Mouse (Mus musculus) heart, embryonic 12.5 days (tissue): Measurements from ENCODE around the gene Plxnb3. TPM values are rescaled to one million over a fixed set of nuclear protein-coding genes. Genes with fewer than 3 reads are reported as not detected.

Source experiments
- ATAC-seq: fragments of 200-750 bp; cut with Nextera tagmentation; 2 replicates; pipeline ENCODE4 v1.8.0; 2017; ENCODE audit warnings: moderate TSS enrichment, moderate library complexity; ENCODE audit not compliant: insufficient number of reproducible peaks, low FRiP score
- H3K27ac ChIP-seq: fragments of 300-500 bp; sonication (generic); 2 replicates; pipeline ENCODE4 v1.5.1; 2016; ENCODE audit warnings: mild to moderate bottlenecking, moderate library complexity; ENCODE audit not compliant: poor library complexity, severe bottlenecking
- H3K27me3 ChIP-seq: fragments of 300-500 bp; sonication (generic); replicated peaks from 2 replicates; pipeline ENCODE4 v1.6.1; 2016; ENCODE audit warnings: mild to moderate bottlenecking, moderate library complexity
- H3K36me3 ChIP-seq: fragments of 300-500 bp; sonication (generic); 2 replicates; pipeline ENCODE4 v1.6.1; 2016; ENCODE audit warnings: mild to moderate bottlenecking, moderate library complexity
- H3K4me1 ChIP-seq: fragments of 300-500 bp; sonication (generic); replicated peaks from 2 replicates; pipeline ENCODE4 v1.6.1; 2016; ENCODE audit warnings: mild to moderate bottlenecking
- H3K4me2 ChIP-seq: fragments of 300-500 bp; sonication (generic); 2 replicates; pipeline ENCODE4 v1.6.1; 2016; ENCODE audit warnings: mild to moderate bottlenecking, moderate library complexity
- H3K4me3 ChIP-seq: fragments of 300-500 bp; sonication (generic); 2 replicates; pipeline ENCODE4 v1.5.1; 2016; ENCODE audit warnings: mild to moderate bottlenecking
- H3K9ac ChIP-seq: fragments of 300-500 bp; sonication (generic); 2 replicates; pipeline ENCODE4 v1.6.1; 2016; ENCODE audit warnings: mild to moderate bottlenecking, moderate library complexity
- H3K9me3 ChIP-seq: fragments of 300-500 bp; sonication (generic); replicated peaks from 2 replicates; pipeline ENCODE4 v1.6.1; 2016; ENCODE audit warnings: mild to moderate bottlenecking, moderate library complexity
- WGBS: fragments of 180-500 bp; shearing (Covaris S2); methylation state at CpG from one replicate; pipeline ENCODE4 v1.1.7; 2016; 5-methylcytosine and 5-hydroxymethylcytosine counted together
- polyA plus RNA-seq: library from polyadenylated mRNA; unstranded; fragments of >200 nt; fragmentation: Nextera tagmentation; extraction: Ambion mirVana; gene quantifications from 2 replicates; pipeline ENCODE4 v1.2.1, GENCODE M21; 2016

The Plxnb3 gene
- polyA plus RNA-seq, 1 experiment from 2014 or later = 0.43 TPM

GRCm38 (mm10) chrX:73786364-73787224 is 29.7 kb downstream of the Plxnb3 start, which contains the start of the genes Idh3g and Ssr4:
Gene Idh3g, minus strand, starts transcription at chrX:73786897.
Gene Ssr4, plus strand, starts transcription at chrX:73787028.
- Histone ChIP-seq H3K4me1 (peaks cover 22% of the 10 kb centered on the region), H3K36me3 (peaks cover 33% of the 10 kb centered on the region), H3K9me3 (no peaks in the 10 kb centered on the region), H3K27ac (peak within 1 kb of the TSS; percentile 86), H3K27me3 (no peaks in the 10 kb centered on the region; the same call in 1 of the 2 replicates), H3K9ac (peak within 1 kb of the TSS; percentile 83), H3K4me3 (peak within 1 kb of the TSS; percentile 73), H3K4me2 (peak within 1 kb of the TSS; percentile 74)
- 15% methylated on average over 51 of the region's 52 CpGs for WGBS
- ATAC-seq = peak; percentile 94

DNA sequence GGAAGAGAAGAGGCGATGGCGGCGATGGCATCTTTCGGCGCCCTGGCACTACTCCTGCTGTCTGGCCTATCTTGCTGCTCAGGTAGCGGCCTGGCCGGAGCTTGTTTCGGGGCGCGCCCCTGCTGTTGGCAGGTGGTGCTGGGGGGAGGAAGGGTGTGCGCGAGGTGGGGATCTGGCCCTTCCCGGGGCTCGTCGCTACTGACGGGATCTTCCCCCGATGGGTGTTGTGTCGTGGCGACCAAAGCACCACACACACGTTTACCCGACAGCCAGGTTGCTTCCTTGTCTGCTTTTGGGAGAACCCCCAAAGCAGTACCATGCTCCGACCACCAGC is 30.3 kb downstream of the Plxnb3 start:
- Histone ChIP-seq H3K4me1 (peaks cover 22% of the 10 kb centered on the region), H3K27me3 (no peaks in the 10 kb centered on the region; the same call in 1 of the 2 replicates), H3K36me3 (peaks cover 27% of the 10 kb centered on the region), H3K9ac (peak overlapping the region; percentile 83), H3K27ac (peak overlapping the region; percentile 86), H3K4me2 (peak overlapping the region; percentile 69), H3K9me3 (no peaks in the 10 kb centered on the region), H3K4me3 (peak overlapping the region; percentile 73)
- WGBS = 17% methylated on average over 22 of the region's 22 CpGs
- ATAC-seq = no peak

GRCm38 (mm10) chrX:73788501-73788900 is 31.6 kb downstream of the Plxnb3 start:
- no peak for ATAC-seq
- no peaks in the 10 kb centered on the region; the same call in 1 of the 2 replicates for H3K27me3 ChIP-seq
- no peaks in the 10 kb centered on the region for H3K9me3 ChIP-seq
- peaks cover 22% of the 10 kb centered on the region for H3K4me1 ChIP-seq
- H3K27ac ChIP-seq = no peak overlapping the region
- H3K9ac ChIP-seq = 0 out of 2 replicates have a peak overlapping the region, but pooled peaks have one; percentile 2
- H3K4me3 ChIP-seq = peak overlapping the region; percentile 73; the same call in 1 of the 2 replicates
- H3K36me3 ChIP-seq = peaks cover 23% of the 10 kb centered on the region
- H3K4me2 ChIP-seq = peak overlapping the region; percentile 69
- WGBS = 65% methylated on average over 1 of the region's 1 CpGs

DNA sequence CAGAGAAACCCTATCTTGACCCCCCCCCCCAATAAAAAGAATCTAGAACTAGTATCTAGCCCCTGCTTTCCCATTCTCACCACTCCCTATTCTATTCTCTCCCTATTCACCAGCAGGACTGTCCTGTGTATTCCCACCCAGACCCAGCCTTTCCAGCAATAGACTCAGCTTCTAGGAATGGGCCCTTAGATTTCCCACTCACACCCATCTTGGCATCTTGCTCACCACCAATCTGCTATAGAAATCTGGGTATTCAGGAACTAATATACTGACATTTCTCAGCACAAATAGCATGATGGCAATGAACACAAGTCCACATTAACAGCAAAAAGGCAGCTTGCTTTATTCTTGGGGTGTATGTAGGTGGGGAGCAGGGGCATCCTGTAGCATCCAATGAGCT is 36.1 kb downstream of the Plxnb3 start:
- peaks cover 23% of the 10 kb centered on the region for H3K36me3 ChIP-seq
- peaks cover 8% of the 10 kb centered on the region for H3K4me1 ChIP-seq
- no peak overlapping the region for H3K27ac ChIP-seq
- H3K9me3 ChIP-seq = no peaks in the 10 kb centered on the region
- no peak for ATAC-seq
- no peak overlapping the region for H3K4me3 ChIP-seq
- no peak overlapping the region for H3K4me2 ChIP-seq
- no peak overlapping the region for H3K9ac ChIP-seq
- no peaks in the 10 kb centered on the region; the same call in 1 of the 2 replicates for H3K27me3 ChIP-seq

- ATAC-seq = no peak; the same call in 1 of the 2 replicates
These were observed 36.6 kb downstream of the Plxnb3 start for GRCm38 (mm10) chrX:73793505-73793904.

DNA sequence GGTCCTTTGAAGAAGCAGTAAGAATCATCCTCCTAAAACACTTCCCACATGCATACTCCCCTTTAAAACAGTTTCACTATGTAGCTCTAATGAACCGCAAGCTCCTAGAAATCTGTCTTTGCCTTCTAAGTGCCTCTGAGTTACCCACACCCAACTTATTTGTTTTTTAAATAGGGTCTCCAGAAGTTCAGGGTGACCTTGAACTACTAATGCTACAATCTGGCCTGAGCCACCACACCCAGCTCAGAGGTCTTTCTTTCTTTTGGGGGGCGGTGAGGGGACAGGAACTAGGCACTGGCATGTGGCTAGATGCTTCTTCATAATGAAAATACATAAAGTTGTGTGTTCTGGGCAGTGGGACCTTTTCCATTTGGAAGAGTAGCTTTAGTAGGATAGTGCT is 40.6 kb downstream of the Plxnb3 start:
- WGBS = 81% methylated on average over 2 of the region's 2 CpGs
- H3K27me3 ChIP-seq = 0 out of 2 replicates have a peak, but pooled peaks cover 8% of the 10 kb centered on the region
- no peak for ATAC-seq
- no peaks in the 10 kb centered on the region for H3K9me3 ChIP-seq
- H3K4me2 ChIP-seq = no peak overlapping the region
- H3K27ac ChIP-seq = no peak overlapping the region
- H3K36me3 ChIP-seq = no peaks in the 10 kb centered on the region
- H3K4me1 ChIP-seq = no peaks in the 10 kb centered on the region
- H3K4me3 ChIP-seq = no peak overlapping the region
- H3K9ac ChIP-seq = no peak overlapping the region

More at GRCm38 (mm10) chrX:73793505-73793904, 36.6 kb downstream of the Plxnb3 start:
- Histone ChIP-seq H3K4me1 (peaks cover 3% of the 10 kb centered on the region), H3K27me3 (no peaks in the 10 kb centered on the region; the same call in 1 of the 2 replicates), H3K4me3 (no peak overlapping the region), H3K27ac (no peak overlapping the region), H3K36me3 (peaks cover 23% of the 10 kb centered on the region), H3K9me3 (no peaks in the 10 kb centered on the region), H3K9ac (no peak overlapping the region), H3K4me2 (no peak overlapping the region)
- 56% methylated on average over 1 of the region's 1 CpGs for WGBS

DNA sequence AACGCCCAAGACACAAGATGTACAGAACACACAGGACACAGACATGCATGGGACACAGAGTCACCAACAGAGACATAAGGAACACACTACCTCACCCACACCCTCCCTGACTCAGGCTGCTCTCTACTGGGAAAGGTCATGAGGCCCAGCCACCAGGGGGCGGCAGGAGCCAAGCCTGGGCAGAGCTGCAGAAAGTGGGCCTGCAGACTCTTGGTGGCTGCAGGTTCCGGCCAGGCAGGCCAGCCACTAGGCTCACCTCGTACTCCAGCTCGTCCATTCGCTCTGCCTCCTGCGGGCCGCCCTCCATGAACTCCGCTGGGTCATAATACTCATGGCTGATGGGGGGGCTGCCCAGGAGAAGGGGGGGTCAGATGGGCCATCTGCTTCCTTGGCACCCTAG is 41.6 kb downstream of the Plxnb3 start:
- H3K9me3 ChIP-seq = no peaks in the 10 kb centered on the region
- no peaks in the 10 kb centered on the region for H3K4me1 ChIP-seq
- 0 out of 2 replicates have a peak, but pooled peaks cover 8% of the 10 kb centered on the region for H3K27me3 ChIP-seq
- H3K4me3 ChIP-seq = no peak overlapping the region
- WGBS = 34% methylated on average over 9 of the region's 9 CpGs
- ATAC-seq = peak; percentile 45; the same call in 1 of the 2 replicates
- H3K36me3 ChIP-seq = no peaks in the 10 kb centered on the region
- H3K9ac ChIP-seq = no peak overlapping the region
- no peak overlapping the region for H3K4me2 ChIP-seq
- no peak overlapping the region for H3K27ac ChIP-seq

GRCm38 (mm10) chrX:73805814-73806213 is 48.9 kb downstream of the Plxnb3 start:
- Histone ChIP-seq H3K9ac (no peak overlapping the region), H3K4me1 (no peaks in the 10 kb centered on the region), H3K4me3 (no peak overlapping the region), H3K27ac (no peak overlapping the region), H3K36me3 (no peaks in the 10 kb centered on the region), H3K4me2 (no peak overlapping the region), H3K9me3 (no peaks in the 10 kb centered on the region), H3K27me3 (no peaks in the 10 kb centered on the region)
- ATAC-seq = no peak
- WGBS = 42% methylated on average over 1 of the region's 1 CpGs

DNA sequence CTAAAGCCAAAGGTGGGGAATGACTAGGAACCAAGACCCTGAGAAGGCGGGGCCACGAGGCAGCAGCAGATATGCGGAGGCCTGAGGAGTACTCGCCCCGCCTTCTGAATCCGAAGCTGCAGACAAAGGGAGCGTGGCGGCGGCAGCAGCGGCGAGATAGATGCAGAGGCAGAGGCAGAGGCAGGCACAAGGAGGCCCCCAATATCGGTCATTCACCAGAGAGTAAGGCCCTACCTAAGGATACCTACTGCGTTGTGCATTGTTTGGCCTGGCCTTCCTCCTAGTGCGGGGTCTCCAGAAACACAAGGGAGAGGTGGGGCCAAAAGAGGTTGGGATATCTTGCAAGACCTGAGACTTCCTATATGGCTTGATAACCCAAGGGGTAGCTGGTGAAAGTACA is 58.2 kb downstream of the Plxnb3 start:
- Histone ChIP-seq H3K36me3 (no peaks in the 10 kb centered on the region), H3K4me1 (no peaks in the 10 kb centered on the region), H3K9me3 (no peaks in the 10 kb centered on the region), H3K9ac (no peak overlapping the region), H3K4me2 (peak overlapping the region; percentile 62), H3K4me3 (peak overlapping the region; percentile 29; the same call in 1 of the 2 replicates), H3K27me3 (peaks cover 6% of the 10 kb centered on the region; the same call in 1 of the 2 replicates), H3K27ac (no peak overlapping the region)
- no peak for ATAC-seq
- WGBS = 17% methylated on average over 14 of the region's 14 CpGs

GRCm38 (mm10) chrX:73816596-73817314 is 59.9 kb downstream of the Plxnb3 start:
- no peaks in the 10 kb centered on the region for H3K4me1 ChIP-seq
- no peak overlapping the region for H3K27ac ChIP-seq
- H3K9ac ChIP-seq = no peak overlapping the region
- no peaks in the 10 kb centered on the region for H3K9me3 ChIP-seq
- H3K4me2 ChIP-seq = no peak overlapping the region
- H3K36me3 ChIP-seq = no peaks in the 10 kb centered on the region
- peaks cover 6% of the 10 kb centered on the region; the same call in 1 of the 2 replicates for H3K27me3 ChIP-seq
- WGBS = 50% methylated on average over 3 of the region's 3 CpGs
- H3K4me3 ChIP-seq = no peak overlapping the region
- ATAC-seq = no peak
